Mouse (Mus musculus) embryonic facial prominence, embryonic 14.5 days (tissue): ENCODE measurements around the gene Tanc2. TPM values are rescaled to one million over a fixed set of nuclear protein-coding genes. Genes with fewer than 3 reads are reported as not detected.

Experiments
- ATAC-seq: fragments of 200-750 bp; cut with Nextera tagmentation; 2 replicates; pipeline ENCODE4 v1.8.0; 2017; ENCODE audit warnings: low read depth, moderate number of reproducible peaks, moderate TSS enrichment
- DNase-seq: peaks from one replicate; pipeline ENCODE4 v3.0.0-alpha.2; 2015; ENCODE audit warnings: low spot score
- H3K27ac ChIP-seq: fragments of 300-500 bp; sonication (generic); replicated peaks from 2 replicates; pipeline ENCODE4 v1.5.1; 2014; ENCODE audit warnings: low read depth, mild to moderate bottlenecking, low read length, moderate library complexity
- H3K27me3 ChIP-seq: fragments of 300-500 bp; sonication (generic); replicated peaks from 2 replicates; pipeline ENCODE4 v1.6.1; 2014; ENCODE audit warnings: low read length; ENCODE audit not compliant: control insufficient read depth, insufficient read depth
- H3K36me3 ChIP-seq: fragments of 300-500 bp; sonication (generic); 2 replicates; pipeline ENCODE4 v1.6.1; 2014; ENCODE audit warnings: low read length, mixed read lengths; ENCODE audit not compliant: control insufficient read depth, insufficient read depth
- H3K4me1 ChIP-seq: fragments of 300-500 bp; sonication (generic); 2 replicates; pipeline ENCODE4 v1.6.1; 2014; ENCODE audit warnings: antibody characterized with exemption, low read length; ENCODE audit not compliant: control insufficient read depth, insufficient read depth
- H3K4me2 ChIP-seq: fragments of 300-500 bp; sonication (generic); 2 replicates; pipeline ENCODE4 v1.6.1; 2014; ENCODE audit warnings: low read depth, mild to moderate bottlenecking, low read length, moderate library complexity, mixed read lengths
- H3K4me3 ChIP-seq: fragments of 300-500 bp; sonication (generic); 2 replicates; pipeline ENCODE4 v1.5.1; 2014; ENCODE audit warnings: low read depth, mild to moderate bottlenecking, low read length
- H3K9ac ChIP-seq: fragments of 300-500 bp; sonication (generic); 2 replicates; pipeline ENCODE4 v1.6.1; 2014; ENCODE audit warnings: low read depth, mild to moderate bottlenecking, low read length, moderate library complexity, mixed read lengths
- H3K9me3 ChIP-seq: fragments of 300-500 bp; sonication (generic); 2 replicates; pipeline ENCODE4 v1.6.1; 2016; ENCODE audit warnings: low read length; ENCODE audit not compliant: control insufficient read depth
- WGBS: fragments of 180-500 bp; shearing (Covaris S2); extraction: QIAGEN DNeasy Blood & Tissue Kit; methylation state at CpG from one replicate; pipeline ENCODE4 v1.1.7; 2014; 5-methylcytosine and 5-hydroxymethylcytosine counted together
- polyA plus RNA-seq: library from polyadenylated mRNA; unstranded; fragments of >200 nt; fragmentation: Nextera tagmentation; extraction: Ambion mirVana; gene quantifications from 2 replicates; pipeline ENCODE4 v1.2.1, GENCODE M21; 2014

The Tanc2 gene
- polyA plus RNA-seq, 1 experiment from 2014 or later: 13.7 TPM

- H3K36me3 ChIP-seq: no peaks in the 10 kb centered on the region
- 83% methylated on average over 9 of the region's 9 CpGs for WGBS
- no peaks in the 10 kb centered on the region for H3K9me3 ChIP-seq
- no peaks in the 10 kb centered on the region for H3K27me3 ChIP-seq
- no peak overlapping the region for H3K4me2 ChIP-seq
- H3K4me3 ChIP-seq: no peak overlapping the region
- no peak overlapping the region for H3K9ac ChIP-seq
- peaks cover 2% of the 10 kb centered on the region; the same call in 1 of the 2 replicates for H3K4me1 ChIP-seq
- ATAC-seq (no peak), DNase-seq (no peak)
- no peak overlapping the region for H3K27ac ChIP-seq
Observed at GRCm38 (mm10) chr11:105952111-105952510, 362.3 kb downstream of the Tanc2 start.

GRCm38 (mm10) chr11:105952911-105953386, 363.2 kb downstream of the Tanc2 start, which contains the start of gene Cyb561:
Gene Cyb561, minus strand, starts transcription at chr11:105953336.
- Histone ChIP-seq H3K9me3 (no peaks in the 10 kb centered on the region), H3K36me3 (no peaks in the 10 kb centered on the region), H3K27ac (no peak within 1 kb of the TSS), H3K4me1 (peaks cover 2% of the 10 kb centered on the region; the same call in 1 of the 2 replicates), H3K27me3 (no peaks in the 10 kb centered on the region), H3K4me3 (no peak within 1 kb of the TSS), H3K4me2 (no peak within 1 kb of the TSS), H3K9ac (no peak within 1 kb of the TSS)
- 72% methylated on average over 12 of the region's 12 CpGs for WGBS
- ATAC-seq (no peak), DNase-seq (peak; percentile 11)

DNA sequence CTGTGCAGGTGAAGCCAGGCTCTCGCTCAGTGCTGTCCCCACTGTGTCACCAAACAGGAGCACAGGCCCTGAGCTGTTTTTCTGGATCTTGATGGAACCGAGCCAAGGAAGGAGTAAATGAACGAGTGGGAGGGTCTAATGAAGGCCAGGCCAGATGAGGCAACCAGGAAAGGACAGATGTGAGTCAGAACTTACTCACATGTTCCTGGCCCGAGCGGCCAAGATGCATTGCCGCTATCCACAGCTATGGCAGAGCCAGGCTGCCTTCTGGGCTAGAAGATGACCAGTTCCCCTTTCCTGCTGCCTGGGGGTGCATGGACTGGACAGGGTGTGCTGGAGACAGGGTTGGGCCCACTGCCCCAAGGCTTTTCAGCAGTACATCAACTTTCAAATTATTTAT, 363.6 kb downstream of the Tanc2 start:
- WGBS: 68% methylated on average over 6 of the region's 6 CpGs
- Histone ChIP-seq H3K27me3 (no peaks in the 10 kb centered on the region), H3K9ac (no peak overlapping the region), H3K4me1 (peaks cover 2% of the 10 kb centered on the region; the same call in 1 of the 2 replicates), H3K4me3 (no peak overlapping the region), H3K4me2 (no peak overlapping the region), H3K36me3 (no peaks in the 10 kb centered on the region), H3K27ac (no peak overlapping the region), H3K9me3 (no peaks in the 10 kb centered on the region)
- DNase-seq (peak; percentile 35), ATAC-seq (no peak)

DNA sequence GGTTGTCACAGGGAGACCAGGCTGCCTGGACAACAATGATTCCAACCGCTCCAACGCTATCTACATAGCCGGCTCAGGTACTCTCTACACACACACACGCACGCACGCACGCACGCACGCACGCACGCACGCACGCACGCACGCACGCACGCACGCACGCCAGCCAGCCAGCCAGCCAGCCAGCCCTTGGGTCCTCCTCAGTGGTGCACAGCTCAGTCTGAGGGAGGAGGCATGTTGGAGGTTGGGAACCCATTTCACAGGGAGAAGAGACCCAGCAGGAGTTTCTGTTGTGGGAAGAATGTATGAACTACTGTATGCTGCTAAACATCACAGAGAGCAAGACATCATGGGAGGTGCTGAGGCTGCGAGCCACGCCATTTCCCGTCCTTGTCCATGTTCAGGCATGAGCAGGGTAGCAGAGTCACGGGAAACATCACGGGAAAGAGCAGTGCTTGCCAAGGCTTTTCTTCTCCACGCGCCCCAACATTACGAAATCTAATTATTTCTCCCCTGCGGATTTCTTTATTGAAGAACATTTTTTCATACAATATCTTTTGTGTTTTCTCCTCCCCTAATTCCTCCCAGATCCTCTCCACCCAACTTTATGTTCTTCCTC, 366.1 kb downstream of the Tanc2 start:
- H3K4me1 ChIP-seq: peaks cover 2% of the 10 kb centered on the region; the same call in 1 of the 2 replicates
- 87% methylated on average over 28 of the region's 28 CpGs for WGBS
- H3K36me3 ChIP-seq: no peaks in the 10 kb centered on the region
- no peak overlapping the region for H3K27ac ChIP-seq
- ATAC-seq: no peak
- DNase-seq: no peak
- no peak overlapping the region for H3K4me3 ChIP-seq
- H3K27me3 ChIP-seq: no peaks in the 10 kb centered on the region
- H3K9me3 ChIP-seq: no peaks in the 10 kb centered on the region
- no peak overlapping the region for H3K4me2 ChIP-seq
- no peak overlapping the region for H3K9ac ChIP-seq

- Histone ChIP-seq H3K4me3 (no peak overlapping the region), H3K4me2 (no peak overlapping the region), H3K27ac (no peak overlapping the region), H3K9me3 (no peaks in the 10 kb centered on the region), H3K4me1 (no peaks in the 10 kb centered on the region; the same call in 1 of the 2 replicates), H3K36me3 (no peaks in the 10 kb centered on the region), H3K9ac (no peak overlapping the region), H3K27me3 (no peaks in the 10 kb centered on the region)
- WGBS: 58% methylated on average over 6 of the region's 6 CpGs
- no peak for DNase-seq
- ATAC-seq: no peak
Observed at GRCm38 (mm10) chr11:105957501-105957900, 367.7 kb downstream of the Tanc2 start.

DNA sequence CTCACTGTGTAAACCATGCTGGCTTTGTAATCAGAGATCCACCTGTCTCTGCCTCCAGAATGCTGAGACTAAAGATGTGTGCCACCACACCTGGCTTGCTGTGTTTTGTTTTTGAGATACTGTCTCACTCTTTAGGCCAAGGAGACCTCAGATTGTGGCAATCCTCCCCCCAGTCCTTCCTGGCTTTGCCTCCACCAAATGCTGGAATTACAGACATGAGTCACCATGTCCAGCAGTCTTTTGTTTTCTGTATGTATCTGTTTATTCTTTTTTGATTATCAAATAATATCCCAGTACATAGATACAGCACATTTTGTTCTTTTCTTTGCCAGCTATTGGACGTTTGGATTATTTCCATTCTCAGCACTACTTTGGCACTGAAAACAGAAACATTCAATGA, 368.8 kb downstream of the Tanc2 start:
- WGBS: 58% methylated on average over 1 of the region's 1 CpGs
- Histone ChIP-seq H3K36me3 (no peaks in the 10 kb centered on the region), H3K27ac (no peak overlapping the region), H3K9ac (no peak overlapping the region), H3K27me3 (no peaks in the 10 kb centered on the region), H3K4me1 (no peaks in the 10 kb centered on the region), H3K4me3 (no peak overlapping the region), H3K4me2 (no peak overlapping the region), H3K9me3 (no peaks in the 10 kb centered on the region)
- DNase-seq: no peak
- no peak for ATAC-seq

DNA sequence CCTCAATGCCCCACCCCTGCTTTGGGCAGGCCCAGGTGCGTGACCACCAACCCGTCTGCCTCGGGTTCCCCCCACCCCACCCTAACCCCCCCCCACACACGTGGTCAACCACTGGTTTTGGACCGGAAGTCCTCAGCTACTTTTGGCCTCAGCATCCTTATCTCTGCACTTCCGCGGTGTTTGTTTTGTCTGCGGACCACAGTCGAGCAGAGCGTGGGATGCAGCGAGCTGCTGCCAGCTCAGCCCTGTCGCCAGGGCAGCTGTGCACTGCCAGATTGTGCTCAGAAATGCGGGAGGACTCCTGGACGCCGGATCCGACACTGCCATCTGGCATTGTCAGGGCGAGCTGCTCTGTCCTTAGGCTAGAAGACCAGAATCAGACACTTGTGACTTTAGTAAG, 369.6 kb downstream of the Tanc2 start:
- 48% methylated on average over 17 of the region's 17 CpGs for WGBS
- Histone ChIP-seq H3K9me3 (no peaks in the 10 kb centered on the region), H3K27ac (no peak overlapping the region), H3K4me2 (no peak overlapping the region), H3K9ac (no peak overlapping the region), H3K4me3 (no peak overlapping the region), H3K4me1 (no peaks in the 10 kb centered on the region), H3K36me3 (no peaks in the 10 kb centered on the region), H3K27me3 (no peaks in the 10 kb centered on the region)
- DNase-seq (no peak), ATAC-seq (no peak)

DNA sequence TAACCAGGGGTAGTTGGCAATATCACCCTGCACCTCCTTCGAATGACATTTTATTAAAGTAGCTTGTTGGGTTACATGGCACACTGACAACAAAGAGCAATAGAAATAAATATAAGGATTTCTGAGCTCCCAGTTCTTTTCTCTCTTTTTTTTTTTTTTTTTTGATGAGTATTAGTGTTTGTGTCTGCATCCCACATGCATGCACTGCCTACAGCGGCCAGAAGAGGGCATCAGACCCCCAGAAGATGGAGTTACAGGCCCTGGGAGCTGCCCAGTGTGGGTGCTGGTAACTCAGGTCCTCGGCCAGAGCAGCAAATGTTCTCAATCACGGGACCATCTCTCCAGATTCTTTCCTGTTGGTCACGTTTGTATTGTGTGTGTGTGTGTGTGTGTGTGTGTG, 374.9 kb downstream of the Tanc2 start:
- 63% methylated on average over 5 of the region's 5 CpGs for WGBS
- Histone ChIP-seq H3K27ac (no peak overlapping the region), H3K4me1 (no peaks in the 10 kb centered on the region), H3K27me3 (peaks cover 42% of the 10 kb centered on the region), H3K9ac (no peak overlapping the region), H3K36me3 (no peaks in the 10 kb centered on the region), H3K4me2 (no peak overlapping the region), H3K4me3 (no peak overlapping the region), H3K9me3 (no peaks in the 10 kb centered on the region)
- no peak for ATAC-seq
- DNase-seq: no peak

DNA sequence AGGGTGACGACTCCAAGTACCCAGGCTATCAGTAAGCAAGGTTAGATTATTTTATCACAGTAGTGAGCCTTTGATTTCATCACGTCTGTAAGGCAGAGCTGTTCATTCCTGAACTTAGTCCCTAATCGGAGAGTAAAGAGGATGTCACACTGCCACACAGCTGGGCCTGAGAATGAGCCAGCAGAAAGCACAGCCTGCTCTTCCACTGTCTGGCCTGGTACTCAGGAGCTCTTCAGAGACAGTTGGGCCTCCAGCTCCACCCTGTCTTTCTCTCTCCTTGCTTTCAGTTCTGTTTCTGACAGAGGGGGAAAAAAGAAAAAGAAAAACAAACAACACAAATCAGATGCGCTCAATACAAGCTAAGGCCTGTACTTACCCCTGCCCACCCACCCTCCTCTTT, 376.5 kb downstream of the Tanc2 start:
- no peak overlapping the region for H3K4me3 ChIP-seq
- no peak for DNase-seq
- no peak overlapping the region for H3K9ac ChIP-seq
- no peaks in the 10 kb centered on the region for H3K9me3 ChIP-seq
- no peak for ATAC-seq
- H3K4me1 ChIP-seq: no peaks in the 10 kb centered on the region
- 74% methylated on average over 4 of the region's 4 CpGs for WGBS
- H3K27me3 ChIP-seq: peaks cover 43% of the 10 kb centered on the region
- H3K27ac ChIP-seq: no peak overlapping the region
- no peak overlapping the region for H3K4me2 ChIP-seq
- H3K36me3 ChIP-seq: no peaks in the 10 kb centered on the region
